Mouse (Mus musculus) heart, postnatal 0 days (tissue): Measurements from ENCODE around the gene Stk38. TPM values are rescaled to one million over a fixed set of nuclear protein-coding genes. Genes with fewer than 3 reads are reported as not detected.

ENCODE experiments used
- ATAC-seq: fragments of 200-750 bp; cut with Nextera tagmentation; 2 replicates; pipeline ENCODE4 v1.8.0; 2017; ENCODE audit warnings: low read depth, moderate number of reproducible peaks, moderate library complexity; ENCODE audit not compliant: insufficient read depth
- DNase-seq: peaks from one replicate; pipeline ENCODE4 v3.0.0-alpha.2; 2016; ENCODE audit warnings: low spot score
- H3K27ac ChIP-seq: fragments of 300-500 bp; sonication (generic); 2 replicates; pipeline ENCODE4 v1.5.1; 2014; ENCODE audit warnings: low read depth, mild to moderate bottlenecking
- H3K27me3 ChIP-seq: fragments of 300-500 bp; sonication (generic); 2 replicates; pipeline ENCODE4 v1.6.1; 2014; ENCODE audit warnings: low read length, mixed read lengths; ENCODE audit not compliant: control insufficient read depth, insufficient read depth
- H3K36me3 ChIP-seq: fragments of 300-500 bp; sonication (generic); replicated peaks from 2 replicates; pipeline ENCODE4 v1.6.1; 2014; ENCODE audit warnings: low read length, mixed read lengths; ENCODE audit not compliant: control insufficient read depth, insufficient read depth
- H3K4me1 ChIP-seq: fragments of 300-500 bp; sonication (generic); 2 replicates; pipeline ENCODE4 v1.6.1; 2014; ENCODE audit warnings: antibody characterized with exemption; ENCODE audit not compliant: control insufficient read depth, insufficient read depth
- H3K4me2 ChIP-seq: fragments of 300-500 bp; sonication (generic); 2 replicates; pipeline ENCODE4 v1.6.1; 2014; ENCODE audit warnings: low read depth, mild to moderate bottlenecking, low read length, moderate library complexity
- H3K4me3 ChIP-seq: fragments of 300-500 bp; sonication (generic); 2 replicates; pipeline ENCODE4 v1.5.1; 2014; ENCODE audit warnings: low read depth, low read length
- H3K9ac ChIP-seq: fragments of 300-500 bp; sonication (generic); replicated peaks from 2 replicates; pipeline ENCODE4 v1.6.1; 2014; ENCODE audit warnings: low read depth, low read length, mixed read lengths
- H3K9me3 ChIP-seq: fragments of 300-500 bp; sonication (generic); replicated peaks from 2 replicates; pipeline ENCODE4 v1.6.1; 2016; ENCODE audit warnings: low read length; ENCODE audit not compliant: control insufficient read depth
- CTCF ChIP-seq: IDR thresholded peaks from 2 replicates; pipeline ENCODE4 v1.5.1; 2016; ENCODE audit warnings: antibody characterized with exemption, control low read depth, low read depth
- EP300 ChIP-seq: IDR thresholded peaks from 2 replicates; pipeline ENCODE4 v1.6.1; 2016; ENCODE audit warnings: antibody characterized with exemption, low read depth
- WGBS: fragments of 180-500 bp; shearing (Covaris S2); extraction: QIAGEN DNeasy Blood & Tissue Kit; methylation state at CpG from one replicate; pipeline ENCODE4 v1.1.7; 2014; 5-methylcytosine and 5-hydroxymethylcytosine counted together
- polyA plus RNA-seq: library from polyadenylated mRNA; unstranded; fragments of >200 nt; fragmentation: Nextera tagmentation; extraction: Ambion mirVana; gene quantifications from 2 replicates; pipeline ENCODE4 v1.2.1, GENCODE M21; 2015
- total RNA-seq: library from RNA; depleted of rRNA; stranded (reverse); fragments of >200 nt; gene quantifications from 2 replicates; pipeline ENCODE4 v1.2.3, GENCODE M21; 2014; ENCODE audit warnings: low replicate concordance

Stk38 gene
- total and polyA plus RNA-seq, 2 experiments from 2014 or later: 49.8 to 53.7 TPM

DNA sequence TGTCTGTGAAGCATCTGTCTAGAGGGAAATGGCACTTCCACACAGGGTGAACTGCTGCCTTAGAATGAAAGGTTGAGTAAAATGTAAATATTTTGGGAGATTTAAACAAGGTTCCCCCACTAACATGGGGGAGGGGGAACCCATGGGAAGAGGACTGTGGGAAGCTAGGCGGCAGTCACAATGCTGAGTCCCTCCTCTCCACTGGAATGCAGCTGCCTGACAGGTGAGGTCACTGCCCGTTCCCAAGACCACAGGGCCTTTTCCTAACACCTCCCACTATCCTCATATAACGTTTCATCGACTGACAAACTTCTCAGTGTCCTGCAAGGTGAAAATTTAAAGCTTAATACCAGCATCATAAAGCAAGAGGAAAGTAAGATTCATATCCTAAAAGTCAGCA, 25.2 kb downstream of the Stk38 start:
- Histone ChIP-seq H3K27me3 (no peaks in the 10 kb centered on the region), H3K9ac (no peak overlapping the region), H3K36me3 (peaks cover 80% of the 10 kb centered on the region), H3K9me3 (no peaks in the 10 kb centered on the region), H3K4me3 (no peak overlapping the region), H3K4me2 (no peak overlapping the region), H3K4me1 (no peaks in the 10 kb centered on the region), H3K27ac (no peak overlapping the region)
- ATAC-seq (no peak), DNase-seq (no peak)
- TF ChIP-seq EP300 (no peak), CTCF (no peak)
- 19% methylated on average over 4 of the region's 4 CpGs for WGBS

DNA sequence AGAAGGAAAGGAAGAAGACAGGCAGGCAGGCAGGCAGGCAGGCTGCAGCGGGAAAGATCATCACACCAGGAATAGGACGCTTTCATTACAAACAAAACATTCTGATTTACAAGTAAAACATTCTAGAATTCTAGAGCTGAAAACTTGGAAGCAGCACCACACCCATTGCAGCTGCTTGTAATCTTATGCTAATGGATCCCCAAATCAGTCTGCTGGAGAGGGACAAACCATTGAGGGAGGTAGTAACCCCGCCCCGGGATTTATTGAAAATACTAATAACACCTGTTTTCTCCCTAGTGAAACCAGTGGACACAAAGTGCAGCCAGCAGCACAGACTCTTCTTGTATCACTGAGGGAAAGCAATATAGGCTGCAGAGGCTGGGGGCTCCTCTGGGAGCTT, 26.7 kb downstream of the Stk38 start:
- no peaks in the 10 kb centered on the region for H3K4me1 ChIP-seq
- TF ChIP-seq CTCF (no peak), EP300 (no peak)
- H3K27me3 ChIP-seq: no peaks in the 10 kb centered on the region
- no peaks in the 10 kb centered on the region for H3K9me3 ChIP-seq
- no peak overlapping the region for H3K4me3 ChIP-seq
- H3K4me2 ChIP-seq: no peak overlapping the region
- no peak for ATAC-seq
- no peak overlapping the region for H3K9ac ChIP-seq
- no peak overlapping the region for H3K27ac ChIP-seq
- 85% methylated on average over 4 of the region's 4 CpGs for WGBS
- no peak for DNase-seq
- peaks cover 80% of the 10 kb centered on the region for H3K36me3 ChIP-seq

DNA sequence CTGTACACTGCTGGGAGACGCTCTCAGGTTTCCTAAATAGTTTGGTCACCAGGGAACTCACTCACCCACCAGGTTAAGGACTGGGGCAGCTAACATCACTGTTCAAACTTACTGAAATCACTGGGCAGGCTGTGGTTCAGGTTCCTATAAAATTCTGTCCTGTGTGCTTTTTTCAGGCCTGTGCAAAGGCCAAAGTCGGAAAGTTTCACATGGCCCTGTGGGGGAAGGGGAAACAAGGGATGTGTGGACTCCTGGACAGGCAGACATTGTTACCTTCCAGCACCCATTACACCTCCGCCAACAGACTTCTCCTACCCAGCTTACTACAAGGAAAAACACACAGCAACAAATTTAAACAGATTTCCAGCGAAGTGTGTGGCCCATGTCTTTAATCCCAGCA, 28.7 kb downstream of the Stk38 start:
- ATAC-seq (no peak), DNase-seq (no peak)
- no peak for TF ChIP-seq EP300
- TF ChIP-seq CTCF: no peak
- H3K4me1 ChIP-seq: no peaks in the 10 kb centered on the region
- WGBS: 92% methylated on average over 4 of the region's 4 CpGs
- no peak overlapping the region for H3K4me2 ChIP-seq
- H3K36me3 ChIP-seq: peaks cover 84% of the 10 kb centered on the region
- no peaks in the 10 kb centered on the region for H3K9me3 ChIP-seq
- H3K27ac ChIP-seq: no peak overlapping the region
- H3K4me3 ChIP-seq: no peak overlapping the region
- H3K27me3 ChIP-seq: no peaks in the 10 kb centered on the region
- no peak overlapping the region for H3K9ac ChIP-seq

DNA sequence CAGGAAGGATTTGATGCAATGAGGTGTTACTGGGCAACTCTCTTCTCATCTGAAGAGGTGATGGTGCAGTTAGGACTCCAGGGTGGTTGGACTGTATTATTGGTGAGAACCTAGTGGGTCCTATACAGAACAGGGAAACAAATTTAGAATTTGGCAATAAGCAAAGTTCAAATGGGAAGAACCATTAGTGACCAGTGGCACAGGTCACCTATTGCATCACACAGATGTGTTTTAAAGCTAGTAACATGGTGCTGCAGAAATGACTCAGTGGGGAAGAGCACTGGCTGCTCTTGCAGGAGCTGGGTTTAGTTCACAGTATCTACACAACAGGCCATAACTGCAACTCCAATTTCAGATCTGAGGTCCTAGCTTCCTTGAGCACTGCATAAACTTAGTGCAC, 37.7 kb downstream of the Stk38 start:
- Histone ChIP-seq H3K9me3 (no peaks in the 10 kb centered on the region), H3K4me2 (no peak overlapping the region), H3K9ac (no peak overlapping the region), H3K27ac (no peak overlapping the region), H3K4me3 (no peak overlapping the region), H3K36me3 (peaks cover 99% of the 10 kb centered on the region), H3K4me1 (no peaks in the 10 kb centered on the region), H3K27me3 (no peaks in the 10 kb centered on the region)
- TF ChIP-seq CTCF (no peak), EP300 (no peak)
- no peak for ATAC-seq
- no peak for DNase-seq

DNA sequence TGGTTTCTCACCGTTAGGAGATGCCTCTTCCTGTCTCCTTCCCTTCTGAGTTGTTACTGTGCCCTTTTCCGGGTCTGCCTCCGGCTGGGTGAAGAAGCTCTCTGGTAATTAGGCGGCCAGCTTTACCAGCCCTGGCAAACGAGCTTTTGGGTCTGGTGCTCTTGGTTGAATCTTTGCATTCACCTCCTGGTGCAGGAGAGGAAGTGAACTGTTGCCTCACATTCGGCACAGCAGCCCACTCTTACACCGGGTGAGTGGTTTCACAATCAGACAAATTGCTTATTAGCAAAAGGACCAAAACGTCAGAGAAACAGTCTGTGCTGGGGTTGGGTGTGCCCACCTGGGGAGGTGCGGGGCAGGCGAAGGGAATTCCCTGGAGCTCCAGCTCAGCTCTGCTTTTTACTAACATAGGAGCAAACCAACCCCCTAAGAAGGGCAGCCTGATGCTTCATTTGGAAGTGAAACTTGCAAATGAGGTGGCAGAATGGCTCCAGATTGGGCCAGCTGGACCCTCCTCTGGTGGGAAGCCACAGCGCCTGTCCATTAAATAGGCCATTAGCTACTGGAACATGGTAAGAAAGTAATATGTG, 40.7 kb downstream of the Stk38 start:
- TF ChIP-seq CTCF (no peak), EP300 (no peak)
- Histone ChIP-seq H3K27ac (no peak overlapping the region), H3K27me3 (no peaks in the 10 kb centered on the region), H3K4me3 (no peak overlapping the region), H3K9me3 (no peaks in the 10 kb centered on the region), H3K36me3 (peaks cover 99% of the 10 kb centered on the region), H3K4me1 (no peaks in the 10 kb centered on the region), H3K4me2 (no peak overlapping the region), H3K9ac (no peak overlapping the region)
- ATAC-seq (no peak), DNase-seq (no peak)
- 66% methylated on average over 11 of the region's 11 CpGs for WGBS

DNA sequence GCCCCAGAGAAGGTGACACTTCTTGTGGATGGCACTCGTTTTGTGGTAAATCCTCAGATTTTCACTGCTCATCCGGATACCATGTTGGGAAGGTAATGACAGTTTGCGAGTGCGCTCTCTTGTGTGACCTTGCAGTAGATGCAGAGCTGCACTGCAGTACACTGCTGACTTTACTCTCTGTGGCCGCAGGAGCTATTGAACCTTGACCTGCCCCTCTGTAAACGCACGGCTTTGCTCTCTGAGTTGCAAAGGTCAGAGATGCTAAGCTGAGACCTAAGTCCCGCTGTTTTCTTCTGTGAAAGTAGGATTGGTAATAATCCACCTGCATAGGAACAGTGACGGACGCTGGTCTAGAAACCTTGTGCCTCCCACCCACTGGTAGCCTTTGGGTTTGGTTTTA, 46.2 kb downstream of the Stk38 start:
- no peak overlapping the region for H3K9ac ChIP-seq
- H3K27ac ChIP-seq: no peak overlapping the region
- DNase-seq (no peak), ATAC-seq (no peak)
- no peaks in the 10 kb centered on the region for H3K27me3 ChIP-seq
- TF ChIP-seq CTCF: no peak
- TF ChIP-seq EP300: no peak
- peaks cover 57% of the 10 kb centered on the region for H3K36me3 ChIP-seq
- H3K4me2 ChIP-seq: no peak overlapping the region
- H3K4me1 ChIP-seq: no peaks in the 10 kb centered on the region
- H3K4me3 ChIP-seq: no peak overlapping the region
- WGBS: 89% methylated on average over 10 of the region's 10 CpGs
- no peaks in the 10 kb centered on the region for H3K9me3 ChIP-seq
